Mouse (Mus musculus) adrenal gland, adult 18-20 months (tissue): ENCODE results near the gene Gne. TPM values are rescaled to one million over a fixed set of nuclear protein-coding genes. Genes with fewer than 3 reads are reported as not detected.
"Not testable (repeated sequence)": the region's sequence is repeated elsewhere in the genome, so short reads cannot be mapped to it uniquely, and the experiment has no call there.

Source experiments
- DNase-seq, 2 experiments: peaks; one replicate each; pipeline ENCODE4 v3.0.0; 2021 to 2022; ENCODE audit warnings: low spot score in 2 of 2
- total RNA-seq, 2 experiments: library from RNA; stranded (reverse); gene quantifications; 1 replicate in 1 of 2; 2 replicates in 1 of 2; pipeline ENCODE4 v1.2.3; 2021

The Gne gene
- total RNA-seq, 2 experiments from 2014 or later = 30.1 to 35.3 TPM

DNA sequence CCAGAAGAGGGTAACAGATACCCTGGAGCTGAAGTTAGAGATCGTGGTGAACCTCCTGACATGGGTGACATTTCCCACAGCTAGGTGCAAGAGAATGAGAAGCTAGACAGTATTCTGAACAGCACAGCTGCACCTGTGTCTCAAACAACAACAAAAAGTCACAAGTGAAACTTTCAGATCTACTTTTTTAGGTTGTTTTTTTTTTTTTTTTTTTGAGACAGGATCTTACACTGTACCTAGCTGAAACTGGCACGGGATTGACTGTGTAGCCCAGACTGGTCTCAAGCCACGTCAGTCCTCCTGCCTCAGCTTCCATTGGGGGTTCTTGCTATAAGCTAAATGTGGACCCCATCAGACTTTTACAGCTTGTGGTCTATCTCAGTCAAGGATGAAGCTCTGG is 10.2 kb downstream of the Gne start:
- DNase-seq = no peak

DNA sequence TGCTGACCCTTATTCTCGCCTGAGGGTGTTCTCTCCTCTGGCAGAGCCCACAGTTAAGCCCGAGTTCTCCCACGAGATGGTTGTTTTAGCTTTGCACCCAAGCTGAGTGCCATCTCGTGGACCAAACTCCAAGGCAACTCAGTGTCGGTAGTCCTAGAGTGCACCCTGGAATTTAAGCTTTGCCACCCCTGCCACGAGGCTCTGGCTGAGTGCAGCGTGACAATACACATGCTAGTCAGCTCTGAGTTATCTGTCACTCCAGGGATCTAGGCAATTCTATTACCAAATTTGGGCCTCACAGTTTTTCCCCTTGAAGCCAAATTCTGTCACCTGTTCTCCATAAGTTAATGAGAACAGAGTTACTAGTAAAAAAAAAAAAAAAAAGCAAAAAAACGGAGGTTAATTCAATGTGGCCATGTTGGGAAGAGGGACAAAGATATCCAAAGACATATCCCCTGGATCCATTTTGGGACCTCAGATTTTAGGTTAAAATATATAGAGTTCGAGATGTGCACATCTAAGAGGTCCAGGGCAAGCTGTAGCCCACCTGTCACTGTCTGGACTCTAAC is 11.0 kb downstream of the Gne start:
- no peak for DNase-seq

DNA sequence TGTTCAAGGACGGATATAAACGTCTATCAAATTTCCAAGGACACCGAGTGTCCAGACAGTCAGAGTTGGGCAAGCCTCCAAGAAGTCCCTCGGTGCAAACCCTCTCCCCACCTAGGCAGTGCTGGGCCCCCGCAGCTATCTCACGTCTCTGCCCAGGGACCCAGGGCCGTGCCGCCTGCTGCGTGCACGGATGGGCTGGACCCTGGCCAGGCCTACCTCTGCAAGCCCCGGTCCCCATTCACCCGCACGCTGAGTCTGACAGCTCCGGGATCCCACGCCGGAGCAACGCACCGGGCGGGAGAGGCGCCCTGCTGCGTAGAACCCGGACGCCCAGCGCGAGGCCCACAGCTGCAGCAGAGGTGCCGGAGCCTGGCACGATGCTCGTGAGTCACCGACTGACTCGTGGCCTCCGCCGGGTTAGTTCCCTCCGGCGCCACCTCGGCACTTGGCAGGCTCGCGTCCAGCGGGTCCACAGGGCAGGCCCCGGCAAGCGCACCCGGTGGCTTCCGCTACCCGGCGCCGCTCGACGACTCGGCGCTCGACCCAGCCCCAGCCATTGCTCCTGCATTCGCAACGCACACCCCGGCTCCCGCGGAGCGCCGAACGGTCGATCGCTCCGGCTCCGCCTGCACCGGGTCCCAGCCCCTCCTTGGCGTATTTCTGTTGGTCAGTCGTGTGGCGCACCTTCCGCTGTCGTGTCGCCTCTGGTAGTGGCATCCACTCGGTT is 11.7 kb downstream of the Gne start:
- peak; percentile 85 to 87 for DNase-seq

DNA sequence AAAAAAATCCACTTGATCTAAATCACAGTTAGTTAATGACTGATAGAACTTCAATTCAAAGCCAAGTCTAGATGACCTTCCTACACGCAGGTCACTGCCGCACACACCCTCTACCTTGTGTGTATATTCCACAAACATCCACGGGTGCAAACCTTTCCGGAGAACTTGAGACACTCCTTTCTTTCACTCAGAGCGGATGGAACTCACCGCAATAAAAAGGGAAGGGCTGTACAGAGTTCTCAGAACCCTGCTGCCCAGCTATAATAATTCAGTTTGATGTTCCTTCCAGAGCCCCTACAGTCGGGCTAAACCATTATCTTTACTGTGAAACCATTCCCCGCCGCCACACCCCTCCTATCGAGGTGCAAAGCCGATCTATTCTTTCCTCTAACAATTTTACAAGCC is 12.2 kb downstream of the Gne start:
- DNase-seq = no peak

DNA sequence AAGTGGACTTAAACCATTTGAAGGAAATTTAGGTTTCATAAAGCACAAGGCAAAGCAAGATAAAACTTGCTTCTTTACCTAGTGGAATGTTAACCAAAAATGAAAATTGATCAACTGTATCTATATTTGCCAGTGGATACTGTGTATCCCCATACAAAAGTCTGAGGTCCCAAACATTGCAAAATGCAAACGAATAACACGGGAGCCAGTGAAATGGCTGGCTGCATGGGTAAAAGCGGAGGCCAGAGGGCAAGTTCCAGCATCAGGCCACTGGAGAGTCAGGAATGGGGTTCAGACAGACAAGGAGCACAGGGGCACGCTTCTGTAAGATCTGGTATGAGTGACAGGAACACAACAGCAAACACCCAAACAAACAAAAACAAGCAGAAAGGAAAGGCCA is 13.3 kb downstream of the Gne start:
- no peak for DNase-seq

DNA sequence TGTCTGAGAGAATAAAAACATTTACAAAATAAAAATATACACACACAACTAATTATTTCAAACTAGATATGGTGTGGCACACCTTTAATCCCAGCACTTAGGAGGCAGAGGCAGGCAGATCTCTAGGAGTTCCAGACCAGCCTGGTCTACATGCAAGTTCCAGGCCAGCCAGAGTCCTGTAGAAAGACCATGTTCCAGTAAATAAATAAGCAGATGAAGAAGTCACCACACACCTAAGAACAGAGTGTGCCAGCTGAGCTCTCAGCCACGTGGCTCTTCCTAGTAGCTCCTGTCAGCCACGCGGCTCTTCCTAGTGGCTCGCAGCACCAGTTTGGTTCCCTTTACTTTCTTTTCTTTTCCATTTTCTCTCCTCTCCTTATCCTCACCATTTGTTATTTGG is 14.6 kb downstream of the Gne start:
- no peak for DNase-seq

DNA sequence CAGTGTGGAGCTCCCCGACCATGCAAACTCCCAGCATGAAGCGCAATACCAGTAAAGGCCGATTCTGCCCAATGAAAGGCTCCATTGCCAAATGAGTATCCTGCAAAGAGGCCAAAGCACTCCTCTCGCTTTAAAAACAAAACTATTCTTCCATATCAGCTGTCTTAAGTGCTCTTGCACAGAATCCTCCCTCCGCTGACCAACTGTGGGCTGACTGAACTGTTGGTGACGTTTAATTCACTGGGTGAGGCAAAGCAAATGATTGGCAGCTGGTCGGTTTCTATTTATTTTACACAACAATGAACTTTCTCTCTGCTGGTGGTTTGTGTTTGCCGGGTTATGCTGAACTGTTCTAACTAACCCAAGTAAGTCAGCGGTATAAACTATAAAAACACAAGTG is 15.2 kb downstream of the Gne start:
- no peak for DNase-seq

DNA sequence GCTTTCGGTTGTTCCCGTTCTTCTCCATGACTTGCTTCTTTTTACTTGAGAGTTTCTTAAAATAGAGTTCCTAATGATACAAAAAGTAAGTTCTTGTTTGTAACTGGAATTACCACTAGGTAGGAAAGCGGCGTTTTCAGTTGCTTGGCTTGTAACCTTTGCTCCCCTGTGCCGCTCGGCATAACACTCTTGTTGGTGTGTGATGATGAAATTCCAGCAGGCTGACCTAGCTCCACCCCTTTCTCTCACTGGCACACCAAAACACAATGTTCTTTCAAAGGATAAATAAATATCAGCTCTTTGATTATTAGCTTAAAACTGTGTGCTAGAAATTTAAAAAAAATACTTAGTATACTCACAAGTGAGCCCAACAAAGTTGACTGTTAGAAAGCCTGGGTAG is 17.1 kb downstream of the Gne start:
- DNase-seq = no peak

DNA sequence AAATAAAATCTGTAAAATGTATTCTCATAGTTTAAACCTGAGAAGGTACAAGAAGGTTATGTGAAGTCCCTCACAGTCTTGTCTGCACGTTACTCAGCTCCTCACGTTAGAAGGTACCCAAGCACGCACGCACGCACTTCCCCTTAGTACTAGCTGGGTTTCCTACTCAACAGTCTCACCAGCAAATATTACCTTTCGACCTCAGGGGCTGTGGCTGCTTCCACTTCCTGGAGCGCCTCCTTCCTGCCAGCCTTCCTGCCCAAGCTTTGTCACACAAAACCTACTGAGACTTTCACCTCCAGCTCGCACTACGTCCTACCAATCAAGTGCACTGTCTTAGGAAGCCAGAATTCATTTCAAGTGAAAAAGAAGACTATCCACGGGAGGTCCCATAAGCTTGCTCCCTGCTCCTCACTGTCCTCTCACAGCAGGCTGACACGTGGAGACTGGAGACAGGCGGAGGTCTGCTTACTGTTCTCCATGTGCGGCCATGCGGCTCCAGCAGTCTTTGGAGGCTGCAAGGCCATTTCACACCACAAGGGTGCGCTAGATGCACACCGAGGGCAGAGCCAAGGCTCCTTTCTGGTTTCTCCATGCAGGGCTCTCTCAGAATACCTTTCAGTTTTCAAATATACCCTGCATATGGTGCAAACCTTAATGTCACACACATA is 18.5 kb downstream of the Gne start:
- peak; percentile 94 for DNase-seq

DNA sequence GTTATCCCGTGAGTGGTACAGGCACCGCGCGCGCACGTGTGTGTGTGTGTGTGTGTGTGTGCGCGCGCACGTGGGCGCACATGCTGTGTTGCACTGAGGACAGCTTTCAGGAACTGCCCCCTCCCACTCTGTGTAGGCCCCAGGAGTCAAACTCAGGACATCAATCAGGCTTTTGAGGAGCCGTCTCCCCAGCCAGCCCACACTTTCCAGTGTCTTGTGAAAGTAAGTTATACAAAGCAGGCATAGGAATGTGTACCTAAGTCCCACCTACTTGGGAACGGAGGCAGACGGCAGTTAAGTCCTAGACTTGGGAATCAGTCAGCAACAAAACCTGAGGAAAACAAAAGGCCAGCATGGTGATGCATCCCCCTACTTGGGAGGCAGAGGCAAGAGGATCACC is 21.2 kb downstream of the Gne start:
- no peak for DNase-seq

DNA sequence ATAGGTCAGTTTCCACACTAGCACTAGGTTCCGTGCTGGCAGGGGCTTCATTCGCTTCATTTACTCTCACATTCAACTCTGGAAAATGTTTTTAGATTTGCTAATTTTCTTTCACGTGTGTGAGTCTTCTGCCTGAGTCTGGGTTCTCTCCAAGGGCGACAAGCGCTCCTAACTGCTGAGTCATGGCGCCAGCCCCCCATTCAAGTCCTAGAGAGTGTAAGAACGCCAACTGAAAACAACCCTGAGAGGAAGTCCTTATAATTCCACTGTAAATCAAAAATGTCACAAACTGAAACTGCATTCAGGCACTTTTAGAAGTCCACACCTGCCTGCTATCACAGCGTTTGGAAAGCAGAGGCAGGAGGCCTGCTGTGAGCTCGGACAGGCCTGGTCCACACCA is 21.9 kb downstream of the Gne start:
- peak in 1 of 2 experiments; percentile 8 for DNase-seq

DNA sequence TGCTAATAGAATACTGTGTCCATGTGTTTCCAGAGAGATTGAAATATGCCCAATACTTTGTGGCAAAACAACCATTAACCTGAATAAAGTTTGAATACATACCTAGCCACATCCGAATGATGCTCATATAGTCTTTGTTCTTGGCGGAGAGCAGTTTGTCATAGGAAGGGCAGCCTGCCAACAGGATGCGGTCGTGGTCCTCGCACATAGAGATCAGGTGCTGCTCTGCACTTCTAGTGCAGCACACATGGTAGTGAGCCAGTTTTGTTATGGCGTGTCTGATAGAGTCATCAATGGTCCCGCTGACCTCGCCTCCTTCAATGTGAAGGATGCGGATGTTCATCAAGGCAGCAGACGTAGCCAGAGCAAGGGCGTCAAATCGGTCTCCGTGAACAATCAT is 24.3 kb downstream of the Gne start:
- DNase-seq = no peak

DNA sequence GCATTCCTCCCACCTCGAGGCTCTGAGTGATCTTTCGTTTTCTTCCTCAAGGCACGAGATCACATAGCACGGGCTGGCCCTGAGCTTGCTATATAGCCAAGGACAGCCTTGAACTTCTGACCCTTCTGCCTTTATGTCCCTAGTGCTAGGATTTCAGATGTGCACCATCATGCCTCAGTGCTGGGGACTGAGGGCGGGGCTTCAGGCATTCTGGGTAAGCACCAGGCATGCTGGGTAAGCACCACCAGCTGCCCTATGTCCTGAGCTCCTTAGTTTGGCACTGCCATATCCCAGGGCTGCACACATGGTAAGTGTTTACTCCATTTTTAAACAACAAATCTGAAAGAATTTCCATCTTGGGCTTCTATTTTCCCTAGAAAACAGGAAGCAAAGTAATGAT is 34.2 kb downstream of the Gne start:
- no peak for DNase-seq

DNA sequence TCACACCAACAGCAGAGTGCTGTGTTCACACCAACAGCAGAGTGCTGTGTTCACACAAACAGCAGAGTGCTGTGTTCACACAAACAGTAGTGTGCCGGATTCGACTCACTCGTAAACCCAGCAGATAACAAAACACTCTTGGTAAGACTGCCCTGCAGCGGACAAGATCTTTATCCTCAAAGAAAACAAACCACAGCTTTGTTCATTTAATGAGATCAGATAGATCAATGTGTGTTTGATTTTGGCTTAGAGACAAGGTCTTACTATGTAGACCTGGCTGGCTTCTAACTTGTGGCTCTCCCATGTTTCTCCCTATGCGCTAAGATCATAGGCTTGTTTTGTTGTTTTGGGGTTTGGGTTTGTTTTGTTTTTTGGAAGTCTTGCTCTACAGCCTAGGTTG is 37.9 kb downstream of the Gne start:
- DNase-seq = no peak

DNA sequence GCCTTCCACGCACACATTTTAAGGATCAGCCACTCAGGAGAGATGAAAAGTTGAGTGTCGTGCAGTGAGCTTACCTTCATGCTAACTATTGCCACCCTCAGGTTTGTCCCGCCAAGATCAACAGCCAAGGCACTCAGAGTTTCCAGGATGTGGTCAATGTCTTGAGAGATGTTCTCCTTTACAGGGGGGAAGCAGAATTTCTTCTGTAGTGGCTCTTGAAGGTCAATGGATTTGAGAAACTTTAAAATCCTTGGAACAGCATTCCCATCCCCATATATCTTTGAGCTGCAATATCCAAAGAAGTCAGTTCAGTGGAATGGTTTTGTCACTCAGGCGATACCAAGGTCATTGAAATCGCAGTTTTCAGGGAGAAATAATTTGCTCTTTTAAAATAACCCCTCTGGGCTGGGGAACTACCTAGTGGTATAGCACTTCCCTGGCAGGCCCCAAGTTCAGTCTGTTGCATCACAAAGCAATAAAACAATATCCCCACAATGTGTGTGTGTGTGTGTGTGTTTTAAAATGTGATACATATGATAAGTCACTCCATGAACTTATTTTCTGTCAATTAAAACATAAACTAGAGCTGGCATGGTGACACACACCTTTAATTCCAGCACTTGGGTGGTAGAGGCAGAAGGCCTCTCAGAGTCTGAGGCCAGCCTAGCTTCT is 39.2 kb downstream of the Gne start:
- DNase-seq = no peak

DNA sequence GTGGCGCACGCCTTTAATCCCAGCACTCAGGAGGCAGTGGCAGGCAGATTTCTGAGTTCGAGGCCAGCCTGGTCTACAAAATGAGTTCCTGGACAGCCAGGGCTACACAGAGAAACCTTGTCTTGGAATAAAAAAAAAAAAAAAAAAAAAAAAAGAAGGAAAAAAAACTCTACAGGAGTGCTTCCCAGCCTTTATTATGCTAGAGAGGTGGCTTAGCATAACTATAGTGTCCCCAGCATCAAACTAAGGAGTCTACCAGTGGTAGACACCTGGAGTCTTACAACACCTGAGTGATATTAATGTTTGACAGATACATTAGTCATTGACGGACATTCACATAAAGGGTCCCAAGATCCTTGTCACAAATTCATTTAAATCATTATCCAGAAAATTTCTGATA is 40.8 kb downstream of the Gne start:
- DNase-seq = not testable (repeated sequence)

DNA sequence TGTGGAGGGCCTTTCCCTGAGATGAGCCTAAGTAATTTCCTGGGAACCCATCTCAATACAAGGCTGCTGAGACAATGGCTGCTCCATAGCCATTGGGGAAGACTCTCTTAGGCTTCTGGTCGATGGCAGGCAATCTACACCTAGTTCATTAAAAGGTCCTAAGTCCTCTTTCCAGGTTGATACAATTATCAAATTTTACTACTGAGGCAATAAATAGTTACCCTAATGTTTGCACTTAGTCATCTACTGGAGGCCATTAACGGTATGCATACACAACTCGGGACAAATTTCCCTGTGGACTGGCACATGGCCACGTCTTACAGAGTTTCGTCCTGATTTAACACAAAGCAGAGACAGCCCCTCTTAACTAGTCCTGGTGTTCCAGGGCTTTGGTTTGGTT is 41.5 kb downstream of the Gne start:
- DNase-seq = no peak

DNA sequence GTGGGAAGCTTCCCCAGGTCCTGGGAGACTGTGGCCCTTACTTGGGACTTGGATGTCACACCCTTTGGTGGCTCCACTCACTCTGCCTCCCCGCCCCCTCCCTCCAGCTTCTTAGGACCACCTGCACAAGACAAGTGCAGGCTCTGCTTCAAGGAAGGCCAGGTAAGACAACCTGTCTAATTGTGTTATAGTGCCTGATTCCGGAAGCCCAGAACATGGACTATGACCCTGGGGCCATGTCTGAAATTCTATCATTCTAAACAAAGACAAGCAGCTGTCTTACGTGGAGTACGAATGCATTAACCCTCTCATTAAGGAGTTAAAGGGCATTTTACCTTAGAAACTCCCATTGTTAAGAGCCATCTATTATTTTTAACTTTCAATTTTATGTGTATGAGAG is 43.2 kb downstream of the Gne start:
- DNase-seq = no peak

DNA sequence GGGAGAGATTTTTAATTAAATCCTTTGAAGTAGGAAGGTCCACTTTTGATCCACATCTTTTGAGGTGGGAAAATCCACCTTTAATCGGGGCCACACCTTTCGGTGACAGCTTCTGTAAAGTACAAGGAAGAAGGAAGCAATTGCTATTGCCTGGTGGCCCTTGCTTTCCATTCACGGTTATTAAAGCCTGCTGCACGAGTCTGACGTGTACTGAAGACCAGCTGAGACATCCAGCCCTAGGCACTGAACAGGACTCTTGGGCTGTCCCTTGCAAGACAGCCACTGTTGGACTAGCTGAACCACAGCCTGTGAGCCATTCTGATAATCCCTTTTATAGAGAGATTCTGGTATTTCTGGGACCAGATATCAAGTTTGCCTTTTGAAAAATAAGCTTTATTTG is 47.5 kb downstream of the Gne start:
- DNase-seq = no peak

DNA sequence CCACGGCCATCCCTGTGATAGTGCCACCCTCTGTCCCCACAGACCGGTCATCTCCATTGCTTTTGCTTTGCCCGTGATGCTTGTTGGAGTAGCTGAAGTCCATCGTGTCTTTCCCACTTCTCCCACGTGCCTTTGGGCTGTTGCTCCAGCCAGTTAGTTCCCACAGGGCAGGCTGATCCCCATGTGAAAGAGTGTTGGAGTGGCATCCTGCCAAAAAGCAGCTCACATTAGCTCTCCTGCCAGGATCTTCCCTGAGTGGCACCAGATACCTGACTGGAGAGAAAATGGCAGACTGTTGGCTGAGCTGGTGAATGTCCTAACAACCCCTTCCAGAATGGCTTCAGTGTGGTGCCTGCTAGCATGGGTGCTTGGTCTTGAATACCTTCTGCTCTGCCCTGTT is 52.5 kb downstream of the Gne start:
- no peak for DNase-seq

DNA sequence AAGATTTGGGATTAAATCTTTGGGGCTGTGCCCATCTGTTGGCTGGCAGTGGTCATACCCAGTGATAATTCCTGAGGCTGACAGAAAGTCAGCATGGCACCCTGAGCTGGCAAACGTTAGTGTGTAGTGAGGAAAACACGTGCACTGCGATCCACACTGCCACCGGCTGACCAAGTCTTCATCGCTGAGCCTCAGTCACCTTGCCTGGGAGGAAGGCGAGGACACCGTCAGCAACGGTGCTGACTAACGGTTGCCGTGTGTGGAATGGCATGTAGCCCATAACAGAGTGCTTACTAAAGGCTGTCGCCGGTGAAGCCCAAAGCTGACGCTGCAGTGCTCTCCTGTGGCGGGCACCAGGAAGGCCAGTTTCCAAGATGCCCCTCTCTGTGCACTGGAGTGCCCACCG is 54.3 kb downstream of the Gne start:
- DNase-seq = no peak
